Comparison of ENCODE assay signal across 34 mouse cellular contexts in genomic region chr9:78210821-78211220, GRCm38 (mm10). TPM values are rescaled to one million over a fixed set of nuclear protein-coding genes. Genes with fewer than 3 reads are reported as not detected.
"Had no signal": no experiment of that assay in that cellular context is flagged by ENCODE, and none has a peak within 500 bp of the region (broad histone marks: within the 10 kb centered on the region; RNA-seq: fewer than 3 reads in every experiment).

No protein-coding gene starts in this region.

- DNase-seq: forebrain, postnatal 0 days; gastrocnemius, postnatal 14 days; gastrocnemius, postnatal 36 days; heart, adult 18-20 months; heart, postnatal 14 days; kidney, adult 11 months; kidney, adult 2 months; kidney, adult 9 months; kidney, postnatal 14 days; kidney, postnatal 36 days; layer of hippocampus, adult 9-11 months; layer of hippocampus, postnatal 36 days; left cerebral cortex, postnatal 4 days had no signal

RNA-seq across cellular contexts. Expression of gene Gsta1, which starts 19.6 kb away (rescaled TPM):
- total RNA-seq: forebrain, postnatal 0 days; gastrocnemius, adult 18-20 months; gastrocnemius, adult 8-10 months; gastrocnemius, postnatal 14 days; gastrocnemius, postnatal 36 days; hematopoietic stem cell, adult 5-6 weeks; hindbrain, postnatal 0 days; layer of hippocampus, adult 18-20 months; layer of hippocampus, adult 8-10 months; layer of hippocampus, postnatal 14 days; layer of hippocampus, postnatal 36 days; left cerebral cortex, adult 18-20 months; left cerebral cortex, postnatal 10 days; left cerebral cortex, postnatal 25 days; left cerebral cortex, postnatal 4 days had no signal
- polyA plus RNA-seq: forebrain, postnatal 0 days; gonadal fat pad, adult 2 months; heart, embryonic 11.5 days; heart, embryonic 13.5 days; heart, embryonic 15.5 days; heart, postnatal 0 days; hindbrain, embryonic 11.5 days; hindbrain, embryonic 13.5 days; hindbrain, embryonic 15.5 days; hindbrain, postnatal 0 days; limb, embryonic 11.5 days; limb, embryonic 13.5 days had no signal

RNA-seq across cellular contexts. Expression of gene Gm3776, which starts 46.1 kb away (rescaled TPM):
- total RNA-seq: forebrain, postnatal 0 days; gastrocnemius, adult 8-10 months; gastrocnemius, postnatal 14 days; gastrocnemius, postnatal 36 days; heart, postnatal 14 days; hematopoietic stem cell, adult 5-6 weeks; hindbrain, postnatal 0 days; layer of hippocampus, adult 18-20 months; layer of hippocampus, adult 8-10 months; layer of hippocampus, postnatal 14 days; layer of hippocampus, postnatal 36 days; left cerebral cortex, adult 18-20 months; left cerebral cortex, adult 8-10 months; left cerebral cortex, postnatal 10 days; left cerebral cortex, postnatal 25 days; left cerebral cortex, postnatal 4 days had no signal
- polyA plus RNA-seq: forebrain, postnatal 0 days; gonadal fat pad, adult 2 months; heart, embryonic 11.5 days; heart, embryonic 13.5 days; heart, embryonic 15.5 days; hindbrain, embryonic 11.5 days; hindbrain, embryonic 13.5 days; hindbrain, embryonic 15.5 days; hindbrain, postnatal 0 days; limb, embryonic 11.5 days; limb, embryonic 13.5 days had no signal
